Mouse (Mus musculus) MN1 (cell line): ENCODE data around the gene Ptger4.

Source experiments
- DNase-seq: peaks from one replicate; pipeline ENCODE4 v3.0.0-alpha.2; 2016; ENCODE audit warnings: low spot score

The Ptger4 gene

DNA sequence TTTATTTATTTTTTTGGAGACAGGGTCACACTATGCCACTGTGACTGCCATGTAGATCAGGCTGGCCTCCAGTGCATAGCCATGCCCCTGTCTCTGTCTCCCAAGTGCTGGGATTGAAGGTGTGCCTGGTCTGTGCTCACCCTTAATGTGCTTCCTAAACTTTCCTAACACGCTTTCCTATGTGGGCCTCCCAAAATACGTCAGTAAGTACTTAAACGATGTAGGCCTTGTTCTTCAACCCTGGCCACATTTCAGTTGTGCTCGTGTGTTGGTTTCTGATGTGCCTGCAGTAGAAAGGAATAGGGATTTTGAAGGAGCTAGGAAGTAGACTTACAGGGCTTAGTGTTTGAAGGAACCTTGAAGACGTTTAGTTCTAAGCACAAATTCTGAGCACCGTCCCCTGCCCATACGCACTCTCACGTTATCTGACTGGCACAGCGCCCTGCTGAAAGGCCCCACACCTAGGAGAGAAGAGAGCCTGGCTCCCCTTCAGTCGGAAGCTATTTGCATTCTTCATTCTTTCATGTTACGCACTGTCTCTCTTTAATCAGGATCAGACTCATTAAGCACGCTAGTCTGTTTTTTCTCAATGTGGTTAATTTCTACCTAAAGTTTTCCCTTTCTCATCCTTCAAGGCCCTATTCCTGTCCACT is 78.7 kb downstream of the Ptger4 start:
- no peak for DNase-seq

DNA sequence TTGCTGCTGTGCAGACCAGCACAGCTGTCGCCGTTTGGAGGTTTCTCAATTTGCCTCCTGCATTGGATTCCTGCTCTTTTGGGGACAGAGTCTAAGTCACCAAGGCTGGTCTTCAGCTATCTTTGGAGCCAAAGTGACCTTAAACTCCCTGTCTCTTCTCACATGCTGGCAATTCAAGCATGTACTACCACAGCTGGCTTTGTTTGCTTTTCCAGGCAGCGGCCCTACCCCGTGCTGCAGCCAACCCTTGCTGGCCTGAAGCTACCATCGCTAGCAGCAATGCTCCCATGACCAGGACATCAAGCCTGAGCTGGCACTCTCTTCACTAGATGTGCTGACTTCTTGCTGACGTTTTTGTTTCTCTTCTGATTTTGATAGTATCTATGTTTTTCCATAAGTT is 85.2 kb downstream of the Ptger4 start:
- DNase-seq = no peak

DNA sequence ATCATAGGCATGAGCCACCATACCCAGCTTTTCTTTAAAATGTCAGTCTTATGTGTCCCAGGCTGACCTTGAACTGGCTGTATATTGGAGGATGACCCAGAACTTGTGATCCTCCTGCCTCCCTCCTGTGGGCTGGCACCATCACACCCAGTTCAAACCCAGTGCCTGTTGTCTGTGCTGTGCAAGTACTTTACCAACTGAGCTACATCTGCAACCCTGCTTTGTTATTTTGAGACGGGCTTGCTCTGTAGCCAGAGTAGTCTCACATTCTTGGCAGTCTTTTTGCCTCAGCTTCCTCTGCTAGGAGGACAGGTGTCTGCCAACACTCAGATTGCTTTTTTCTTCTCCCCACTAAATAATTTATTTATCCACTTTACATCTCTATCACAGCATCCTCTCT is 86.6 kb downstream of the Ptger4 start:
- no peak for DNase-seq
